Mouse (Mus musculus) frontal cortex, postnatal 10 days (tissue): Measurements from ENCODE around the gene Tnrc18.

ENCODE experiments used
- DNase-seq, 2 experiments: peaks; one replicate each; pipeline ENCODE4 v3.0.0; 2022; ENCODE audit warnings: low spot score in 2 of 2, mixed read lengths in 1 of 2

Gene Tnrc18

DNA sequence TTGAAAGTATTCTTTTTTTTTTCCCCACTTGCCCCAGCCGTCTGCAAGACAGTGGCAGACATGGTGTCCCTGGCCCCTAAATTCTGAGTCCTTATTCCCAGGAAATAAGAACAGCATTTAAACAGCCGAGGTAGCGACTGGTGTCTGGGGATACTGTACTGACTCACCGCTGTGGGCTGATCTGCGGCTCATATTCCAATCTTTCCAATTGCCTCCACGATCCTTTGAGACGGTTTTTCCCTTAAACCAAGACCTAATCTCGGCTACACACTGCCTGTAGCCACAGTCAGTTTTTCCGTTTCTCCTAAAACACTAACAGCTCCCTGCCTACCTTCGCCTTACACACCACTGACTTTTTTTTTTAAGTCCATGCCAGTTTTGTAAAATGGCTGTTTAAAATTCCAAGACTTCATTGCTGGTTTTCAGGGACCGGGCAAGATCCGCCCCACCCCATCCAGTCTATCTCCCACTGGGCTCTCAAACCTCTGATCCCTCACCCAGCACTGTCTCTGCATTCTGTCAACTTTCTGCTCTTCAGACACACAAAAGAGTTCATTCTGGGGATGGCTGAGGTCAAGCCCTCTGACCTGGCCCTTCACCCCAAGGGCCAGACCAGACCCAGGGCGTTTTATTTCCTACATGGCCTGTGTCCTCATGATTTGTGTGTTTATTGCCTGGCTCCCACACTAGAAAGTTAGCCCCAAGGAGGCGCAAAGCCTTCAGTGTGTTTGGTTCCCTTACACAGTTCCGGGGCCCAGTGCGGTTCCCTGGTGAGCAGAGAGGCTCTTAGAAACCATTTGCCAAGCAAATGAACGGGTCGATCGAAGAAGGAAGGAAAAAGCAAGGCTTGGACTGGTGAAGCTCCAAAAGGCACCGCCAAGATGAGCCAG, 6.5 kb downstream of the Tnrc18 start:
- DNase-seq: no peak

DNA sequence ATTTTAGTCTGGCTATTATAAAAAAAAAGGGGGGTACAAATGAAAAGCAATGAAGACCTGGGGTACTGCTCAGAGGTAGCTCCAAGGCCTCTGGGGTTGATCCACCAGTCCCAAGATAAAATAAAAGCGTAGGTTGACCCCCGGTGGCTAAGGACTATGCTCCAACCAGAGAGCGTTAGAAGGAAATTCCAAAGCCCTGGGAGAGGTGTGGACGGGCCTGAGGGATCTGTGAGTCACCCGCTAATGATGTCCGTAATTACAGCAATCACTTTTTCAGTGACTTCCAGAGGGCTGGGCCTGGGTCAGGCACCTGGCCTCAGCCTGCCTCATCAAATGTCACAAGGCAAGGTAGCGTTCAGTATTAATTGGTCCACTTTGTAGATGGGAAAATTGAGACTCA, 9.8 kb downstream of the Tnrc18 start:
- DNase-seq: no peak

DNA sequence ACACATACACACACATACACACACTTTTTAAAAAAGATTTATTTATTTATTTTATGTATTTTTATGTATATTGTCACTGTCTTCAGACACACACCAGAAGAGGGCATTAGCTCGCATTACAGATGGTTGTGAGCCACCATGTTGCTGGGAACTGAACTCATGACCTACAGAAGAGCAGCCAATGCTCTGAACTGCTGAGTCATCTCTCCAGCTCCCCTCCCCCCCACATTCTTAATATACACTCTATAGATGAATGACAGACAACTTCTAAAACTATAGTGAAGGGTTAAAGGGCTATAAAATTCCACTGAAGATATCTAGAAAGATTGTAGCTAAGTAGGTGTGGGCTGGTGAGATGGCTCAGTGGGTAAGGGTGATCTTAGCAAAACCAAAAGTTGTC, 13.7 kb downstream of the Tnrc18 start:
- no peak for DNase-seq

- DNase-seq: no peak
Observed at GRCm38 (mm10) chr5:142802884-142803283, 14.6 kb downstream of the Tnrc18 start.

DNA sequence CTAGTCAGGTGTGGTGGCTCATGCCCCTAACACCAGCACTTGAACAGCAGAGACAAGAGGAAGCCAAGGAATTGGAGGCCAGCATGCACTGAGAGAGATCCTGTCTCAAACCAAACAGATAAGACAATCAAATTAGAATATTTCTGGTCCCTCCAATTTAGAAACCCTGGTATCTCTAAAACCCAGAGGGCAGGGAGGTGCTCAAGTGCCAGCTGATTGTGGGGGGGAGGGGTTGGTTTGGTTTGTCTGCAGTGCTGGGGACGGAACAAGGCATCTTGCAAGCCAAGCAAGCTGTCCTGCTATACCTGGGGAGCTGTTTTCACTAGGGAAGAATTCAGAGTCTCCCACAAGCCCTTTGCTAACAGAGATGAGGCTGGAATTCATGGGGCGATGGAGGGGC, 15.5 kb downstream of the Tnrc18 start:
- DNase-seq: no peak

DNA sequence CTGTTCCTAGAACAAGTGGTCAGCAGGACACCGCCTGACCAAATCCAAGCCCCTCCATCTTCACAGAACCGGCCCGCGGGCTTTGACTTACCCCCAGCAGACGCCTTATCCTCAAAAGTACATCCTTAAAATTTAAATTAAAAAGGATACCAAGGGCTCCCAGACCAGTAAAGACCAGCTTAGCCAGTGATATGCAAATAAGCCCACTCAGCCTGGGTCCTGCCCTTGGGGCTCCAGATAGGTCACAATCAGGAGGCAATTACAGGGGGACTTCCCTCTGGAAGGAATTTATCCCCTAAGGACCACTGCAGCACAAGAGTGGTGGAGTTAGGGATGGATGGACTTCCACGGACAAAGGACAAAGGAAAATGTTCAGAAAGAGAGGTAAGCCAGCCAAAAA, 16.8 kb downstream of the Tnrc18 start:
- no peak for DNase-seq

GRCm38 (mm10) chr5:142800198-142800597, 17.3 kb downstream of the Tnrc18 start:
- DNase-seq: no peak

DNA sequence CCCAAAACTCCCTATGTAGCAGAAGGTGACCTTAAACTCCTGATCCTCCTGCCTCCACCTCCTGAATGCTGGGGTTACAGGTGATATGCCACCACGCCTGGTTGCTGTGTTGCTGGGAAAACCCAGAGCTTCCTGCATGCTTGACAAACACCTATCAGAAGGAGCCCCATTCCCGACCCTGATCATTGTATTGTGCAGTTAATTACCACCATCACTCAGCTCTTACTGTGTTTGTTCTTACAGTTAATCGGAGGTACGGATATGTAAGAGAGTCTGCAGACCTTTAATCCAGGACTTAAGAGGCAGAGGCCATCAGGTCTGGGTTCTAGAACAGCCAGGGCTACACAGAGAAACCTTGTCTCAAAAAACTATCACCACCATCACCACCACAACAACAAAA, 18.2 kb downstream of the Tnrc18 start:
- no peak for DNase-seq

GRCm38 (mm10) chr5:142798190-142798589, 19.3 kb downstream of the Tnrc18 start:
- DNase-seq: no peak

- DNase-seq: no peak
Observed at GRCm38 (mm10) chr5:142797620-142798019, 19.8 kb downstream of the Tnrc18 start.

- DNase-seq: no peak
Observed at GRCm38 (mm10) chr5:142796921-142797320, 20.5 kb downstream of the Tnrc18 start.

DNA sequence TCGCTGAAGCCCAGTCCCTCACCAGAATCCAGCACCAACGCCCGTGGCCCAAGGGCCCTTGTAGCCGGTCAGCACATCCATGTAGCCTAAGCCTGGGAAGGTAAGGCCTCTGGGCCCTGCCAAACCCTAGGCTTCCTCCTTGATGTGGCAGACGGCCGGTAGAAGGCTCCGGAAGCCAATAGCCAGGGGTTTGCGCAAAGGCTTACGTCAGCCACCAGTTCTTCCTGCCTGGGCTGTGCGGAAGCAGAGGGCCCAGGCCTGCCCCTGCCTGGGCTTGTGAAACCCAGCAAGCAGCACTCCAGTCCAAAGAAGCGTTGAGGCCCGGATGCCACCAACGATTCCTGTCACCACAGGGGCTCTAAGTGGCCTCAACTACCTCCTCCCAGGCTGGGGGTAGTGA, 22.9 kb downstream of the Tnrc18 start:
- no peak for DNase-seq

DNA sequence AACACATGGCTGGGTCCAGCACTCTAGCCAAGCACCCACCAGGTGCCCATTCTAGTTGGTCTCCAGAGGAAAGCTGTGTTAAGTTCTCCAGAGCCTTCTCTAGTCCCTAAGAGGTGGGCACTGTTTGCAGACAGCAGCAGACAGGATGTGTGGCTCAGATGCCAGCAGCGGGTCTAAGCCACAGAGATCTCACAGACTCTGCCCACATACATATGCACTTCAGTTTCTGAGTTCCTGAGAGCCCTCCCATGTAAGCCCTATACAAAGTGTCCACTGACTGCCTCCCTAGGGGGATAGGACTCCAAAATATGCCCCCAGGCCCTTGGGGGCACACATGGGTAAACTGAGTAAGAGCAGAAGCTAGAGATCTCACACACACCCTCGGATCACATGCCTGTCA, 23.3 kb downstream of the Tnrc18 start:
- DNase-seq: no peak

- DNase-seq: no peak
Observed at GRCm38 (mm10) chr5:142792594-142792993, 24.9 kb downstream of the Tnrc18 start.

DNA sequence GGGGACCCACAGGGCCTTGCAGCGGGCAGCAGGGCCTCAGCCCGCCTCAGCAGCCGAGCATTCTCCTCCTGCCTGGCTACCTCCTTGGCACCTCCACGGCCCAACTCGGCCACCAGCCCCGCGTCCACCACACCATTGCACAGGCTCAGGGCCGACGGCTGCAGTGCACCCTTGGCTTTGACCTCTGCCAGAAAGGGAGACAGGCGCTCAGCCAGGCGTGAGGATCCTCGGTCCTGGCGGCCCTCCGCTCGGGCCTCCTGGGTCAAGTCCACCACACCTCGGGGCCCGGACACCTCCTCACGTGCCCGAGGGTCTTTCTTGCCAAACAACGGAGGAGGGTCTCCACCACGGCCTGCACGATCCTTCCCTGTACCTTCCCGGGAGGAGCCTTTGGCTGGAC, 29.2 kb downstream of the Tnrc18 start:
- no peak for DNase-seq

GRCm38 (mm10) chr5:142787304-142787905, 30.1 kb downstream of the Tnrc18 start:
- DNase-seq: no peak

GRCm38 (mm10) chr5:142786709-142787108, 30.8 kb downstream of the Tnrc18 start:
- DNase-seq: no peak

GRCm38 (mm10) chr5:142786215-142786614, 31.2 kb downstream of the Tnrc18 start:
- no peak for DNase-seq

GRCm38 (mm10) chr5:142783142-142783540, 34.3 kb downstream of the Tnrc18 start:
- no peak for DNase-seq

DNA sequence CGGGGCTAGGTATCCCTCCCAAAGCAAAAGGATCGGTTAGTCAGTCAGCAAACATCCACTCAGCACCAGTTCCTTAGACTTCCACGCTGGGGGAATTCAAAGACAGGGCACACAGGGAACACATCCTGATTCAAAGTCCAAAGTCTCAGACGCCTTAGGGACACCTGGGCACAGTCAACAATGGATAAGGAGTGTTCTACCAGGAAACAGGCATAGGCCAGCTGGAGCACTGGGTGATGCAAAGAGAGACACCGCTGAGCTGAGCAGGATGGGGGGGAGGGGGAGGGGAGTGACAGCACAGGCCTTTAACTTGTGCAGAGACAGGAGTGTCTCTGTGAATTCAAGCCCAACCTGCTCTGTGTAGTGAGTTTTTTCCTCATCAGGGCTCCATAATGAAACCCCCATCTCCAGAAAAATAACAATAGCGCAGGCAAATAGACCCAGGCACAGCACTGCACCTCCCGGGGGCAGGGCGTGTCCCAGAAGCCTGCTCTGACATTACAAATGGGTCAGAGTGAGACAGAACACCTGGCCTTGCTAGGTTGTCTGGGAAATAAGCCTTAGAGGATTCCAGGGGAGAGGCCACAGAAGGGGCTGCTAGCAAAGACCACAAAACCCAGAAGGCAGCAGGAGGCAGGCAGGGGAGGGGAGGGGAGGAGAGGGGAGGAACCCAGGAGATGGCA, 34.9 kb downstream of the Tnrc18 start:
- no peak for DNase-seq

- no peak for DNase-seq
Observed at GRCm38 (mm10) chr5:142780579-142780978, 36.9 kb downstream of the Tnrc18 start.

GRCm38 (mm10) chr5:142778871-142779270, 38.6 kb downstream of the Tnrc18 start:
- no peak for DNase-seq

DNA sequence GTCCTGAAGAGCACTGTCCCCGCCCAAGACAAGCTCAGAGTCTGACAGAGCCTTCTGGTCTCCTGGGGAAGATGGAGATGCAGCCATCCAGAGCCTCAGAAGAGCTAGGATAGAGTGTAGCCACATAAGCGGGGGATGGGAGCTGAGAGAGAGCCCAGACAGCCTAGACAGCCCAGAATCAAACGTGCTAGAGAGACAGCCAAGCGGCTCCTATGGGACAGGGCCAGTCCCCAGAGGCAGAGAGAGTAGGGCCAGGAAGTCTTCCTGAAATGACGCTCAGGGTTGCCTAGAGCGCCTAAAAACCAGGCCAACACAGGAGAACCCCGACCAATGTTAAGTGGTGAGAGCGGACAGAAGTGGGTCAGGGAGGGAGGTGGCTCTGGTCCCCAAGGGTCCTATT, 39.3 kb downstream of the Tnrc18 start:
- no peak for DNase-seq
